Mouse (Mus musculus) forebrain, embryonic 15.5 days (tissue): ENCODE data around the gene Gm29094. TPM values are rescaled to one million over a fixed set of nuclear protein-coding genes. Genes with fewer than 3 reads are reported as not detected.

Source experiments
- ATAC-seq: fragments of 200-750 bp; cut with Nextera tagmentation; replicated peaks from 2 replicates; pipeline ENCODE4 v1.8.0; 2017; ENCODE audit warnings: mild to moderate bottlenecking, moderate TSS enrichment, moderate library complexity
- H3K27ac ChIP-seq: fragments of 300-500 bp; sonication (generic); replicated peaks from 2 replicates; pipeline ENCODE4 v1.5.1; 2015; ENCODE audit warnings: mild to moderate bottlenecking, inconsistent platforms
- H3K27me3 ChIP-seq: fragments of 300-500 bp; sonication (generic); 2 replicates; pipeline ENCODE4 v1.6.1; 2015; ENCODE audit warnings: inconsistent platforms
- H3K36me3 ChIP-seq: fragments of 300-500 bp; sonication (generic); 2 replicates; pipeline ENCODE4 v1.6.1; 2015; ENCODE audit warnings: mild to moderate bottlenecking, inconsistent platforms
- H3K4me1 ChIP-seq: fragments of 300-500 bp; sonication (generic); 2 replicates; pipeline ENCODE4 v1.6.1; 2015; ENCODE audit warnings: inconsistent platforms
- H3K4me2 ChIP-seq: fragments of 300-500 bp; sonication (generic); replicated peaks from 2 replicates; pipeline ENCODE4 v1.6.1; 2015; ENCODE audit warnings: mild to moderate bottlenecking, inconsistent platforms
- H3K4me3 ChIP-seq: fragments of 300-500 bp; sonication (generic); 2 replicates; pipeline ENCODE4 v1.5.1; 2015; ENCODE audit warnings: mild to moderate bottlenecking, inconsistent platforms
- H3K9ac ChIP-seq: fragments of 300-500 bp; sonication (generic); replicated peaks from 2 replicates; pipeline ENCODE4 v1.6.1; 2015; ENCODE audit warnings: mild to moderate bottlenecking, inconsistent platforms
- H3K9me3 ChIP-seq: fragments of 300-500 bp; sonication (generic); 2 replicates; pipeline ENCODE4 v1.6.1; 2016; ENCODE audit warnings: inconsistent platforms
- WGBS: fragments of 180-500 bp; shearing (Covaris S2); methylation state at CpG from one replicate; pipeline ENCODE4 v1.1.7; 2015; ENCODE audit warnings: mixed read lengths; 5-methylcytosine and 5-hydroxymethylcytosine counted together
- polyA plus RNA-seq: library from polyadenylated mRNA; unstranded; fragments of >200 nt; fragmentation: Nextera tagmentation; extraction: Ambion mirVana; gene quantifications from 2 replicates; pipeline ENCODE4 v1.2.1, GENCODE M21; 2015

Gm29094 gene
- polyA plus RNA-seq, 1 experiment from 2014 or later, result 0.36 TPM

GRCm38 (mm10) chr9:89263968-89264367 is 64.8 kb downstream of the Gm29094 start:
- Histone ChIP-seq H3K9me3 (no peaks in the 10 kb centered on the region), H3K4me1 (no peaks in the 10 kb centered on the region), H3K27me3 (no peaks in the 10 kb centered on the region), H3K4me3 (no peak overlapping the region), H3K36me3 (no peaks in the 10 kb centered on the region), H3K4me2 (no peak overlapping the region), H3K27ac (no peak overlapping the region), H3K9ac (no peak overlapping the region)
- ATAC-seq, result no peak
- 88% methylated on average over 3 of the region's 3 CpGs for WGBS

GRCm38 (mm10) chr9:89264571-89264970 is 65.4 kb downstream of the Gm29094 start:
- Histone ChIP-seq H3K4me3 (no peak overlapping the region), H3K27me3 (no peaks in the 10 kb centered on the region), H3K4me1 (no peaks in the 10 kb centered on the region), H3K27ac (no peak overlapping the region), H3K36me3 (no peaks in the 10 kb centered on the region), H3K9me3 (no peaks in the 10 kb centered on the region), H3K4me2 (no peak overlapping the region), H3K9ac (no peak overlapping the region)
- no peak for ATAC-seq
- WGBS, result 92% methylated on average over 1 of the region's 1 CpGs

Other genes with a start within 250 kb of the Gm29094 start
- not detected in 2 replicates for gene Bcl2a1a, start 242.5 kb upstream of the Gm29094 start, polyA plus RNA-seq
- gene Trim43b, start 106.5 kb upstream of the Gm29094 start, polyA plus RNA-seq, result not detected in 2 replicates
- 0.47 and 1.3 TPM in 2 replicates for gene Bcl2a1b, start 170 bp upstream of the Gm29094 start, polyA plus RNA-seq
- gene Mthfs, start 11.3 kb downstream of the Gm29094 start, polyA plus RNA-seq, result 10.9 and 11.6 TPM in 2 replicates